Mouse (Mus musculus) E14TG2a.4 (cell line): ENCODE measurements around the gene Arrdc5.

Experiments used
- H3K27me3 ChIP-seq: 2 replicates; pipeline ENCODE4 v1.6.1; 2014; ENCODE audit warnings: low read length, control low read depth; ENCODE audit not compliant: insufficient read depth
- H3K36me3 ChIP-seq: 2 replicates; pipeline ENCODE4 v1.6.1; 2014; ENCODE audit warnings: low read length, control low read depth; ENCODE audit not compliant: insufficient read depth
- H3K4me1 ChIP-seq: replicated peaks from 2 replicates; pipeline ENCODE4 v1.6.1; 2014; ENCODE audit warnings: low read depth, low read length, control low read depth
- H3K4me3 ChIP-seq: replicated peaks from 2 replicates; pipeline ENCODE4 v1.5.1; 2014; ENCODE audit warnings: mild to moderate bottlenecking, low read length
- H3K9me3 ChIP-seq: 2 replicates; pipeline ENCODE4 v1.6.1; 2014; ENCODE audit warnings: low read length, control low read depth
- CTCF ChIP-seq: conservative IDR thresholded peaks from 2 replicates; pipeline ENCODE4 v1.5.1; 2014; ENCODE audit warnings: low read length
- NANOG ChIP-seq: IDR thresholded peaks from 2 replicates; pipeline ENCODE4 v1.6.1; 2014; ENCODE audit warnings: borderline replicate concordance, low read length, mixed read lengths
- POU5F1 ChIP-seq: IDR thresholded peaks from 2 replicates; pipeline ENCODE4 v1.6.1; 2014; ENCODE audit warnings: low read length, borderline replicate concordance

Gene Arrdc5

GRCm38 (mm10) chr17:56251136-56251829, 48.8 kb downstream of the Arrdc5 start:
- Histone ChIP-seq H3K36me3 (no peaks in the 10 kb centered on the region), H3K9me3 (no peaks in the 10 kb centered on the region), H3K4me3 (peak overlapping the region; percentile 53; the same call in 1 of the 2 replicates), H3K27me3 (peaks cover 11% of the 10 kb centered on the region), H3K4me1 (peaks cover 33% of the 10 kb centered on the region)
- TF ChIP-seq CTCF (peak; percentile 91), POU5F1 (no peak)

- no peak for TF ChIP-seq NANOG
- no peak for TF ChIP-seq POU5F1
- TF ChIP-seq CTCF, result no peak
- H3K36me3 ChIP-seq, result no peaks in the 10 kb centered on the region
- H3K27me3 ChIP-seq, result peaks cover 27% of the 10 kb centered on the region
- no peak overlapping the region for H3K4me3 ChIP-seq
- peaks cover 27% of the 10 kb centered on the region for H3K4me1 ChIP-seq
- no peaks in the 10 kb centered on the region for H3K9me3 ChIP-seq
These were observed 54.5 kb downstream of the Arrdc5 start for GRCm38 (mm10) chr17:56245608-56246007.
